Mouse (Mus musculus) mesoderm, embryonic 11.5 days (tissue): ENCODE data around the gene Gpr37l1.
A peak's percentile ranks its signal among the peaks of the same experiment; 100 is the strongest.
"Not testable (repeated sequence)": the region's sequence is repeated elsewhere in the genome, so short reads cannot be mapped to it uniquely, and the experiment has no call there.

Experiments used
- DNase-seq: peaks from one replicate; pipeline ENCODE4 v3.0.0-alpha.2; 2012; ENCODE audit warnings: low read depth, low spot score

Gene Gpr37l1

GRCm38 (mm10) chr1:135167435-135167834, at the start of gene Gpr37l1:
Gene Gpr37l1, minus strand, starts transcription at chr1:135167681.
- DNase-seq: no peak

- no peak for DNase-seq
These were observed 46.5 kb upstream of the Gpr37l1 start for GRCm38 (mm10) chr1:135213772-135214640.

GRCm38 (mm10) chr1:135210421-135210820, 42.9 kb upstream of the Gpr37l1 start:
- DNase-seq: no peak

- no peak for DNase-seq
These were observed 41.2 kb upstream of the Gpr37l1 start for GRCm38 (mm10) chr1:135208716-135209115.

GRCm38 (mm10) chr1:135206586-135207339, 39.3 kb upstream of the Gpr37l1 start:
- no peak for DNase-seq

- no peak for DNase-seq
These were observed 37.8 kb upstream of the Gpr37l1 start for GRCm38 (mm10) chr1:135205257-135205656.

- DNase-seq: no peak
These were observed 37.0 kb upstream of the Gpr37l1 start for GRCm38 (mm10) chr1:135204196-135205126.

GRCm38 (mm10) chr1:135200400-135200799, 32.9 kb upstream of the Gpr37l1 start:
- DNase-seq: no peak

- peak; percentile 66 for DNase-seq
These were observed 31.7 kb upstream of the Gpr37l1 start for GRCm38 (mm10) chr1:135199014-135199819.

GRCm38 (mm10) chr1:135198412-135198811, 30.9 kb upstream of the Gpr37l1 start:
- no peak for DNase-seq

GRCm38 (mm10) chr1:135195907-135196440, 28.5 kb upstream of the Gpr37l1 start:
- no peak for DNase-seq

- DNase-seq: not testable (repeated sequence)
These were observed 26.9 kb upstream of the Gpr37l1 start for GRCm38 (mm10) chr1:135194335-135194734.

GRCm38 (mm10) chr1:135189186-135189585, 21.7 kb upstream of the Gpr37l1 start:
- DNase-seq: no peak

- DNase-seq: no peak
These were observed 20.7 kb upstream of the Gpr37l1 start for GRCm38 (mm10) chr1:135188197-135188596.

GRCm38 (mm10) chr1:135187016-135187415, 19.5 kb upstream of the Gpr37l1 start:
- DNase-seq: not testable (repeated sequence)

- DNase-seq: no peak
These were observed 18.9 kb upstream of the Gpr37l1 start for GRCm38 (mm10) chr1:135186427-135186826.

- no peak for DNase-seq
These were observed 18.5 kb upstream of the Gpr37l1 start for GRCm38 (mm10) chr1:135185936-135186335.

GRCm38 (mm10) chr1:135183941-135184570, 16.6 kb upstream of the Gpr37l1 start:
- no peak for DNase-seq

- DNase-seq: no peak
These were observed 16.0 kb upstream of the Gpr37l1 start for GRCm38 (mm10) chr1:135183448-135183847.

GRCm38 (mm10) chr1:135182975-135183374, 15.5 kb upstream of the Gpr37l1 start:
- DNase-seq: no peak
